Mouse (Mus musculus) heart, embryonic 10.5 days (tissue): ENCODE measurements around the gene Zfp629. TPM values are rescaled to one million over a fixed set of nuclear protein-coding genes. Genes with fewer than 3 reads are reported as not detected.
A peak's percentile ranks its signal among the peaks of the same experiment; 100 is the strongest.
"Not testable (repeated sequence)": the region's sequence is repeated elsewhere in the genome, so short reads cannot be mapped to it uniquely, and the experiment has no call there.

Experiments used
- DNase-seq: peaks from one replicate; pipeline ENCODE4 v3.0.0-alpha.2; 2017; ENCODE audit warnings: low spot score
- H3K27ac ChIP-seq: fragments of 300-500 bp; sonication (generic); 2 replicates; pipeline ENCODE4 v1.5.1; 2016; ENCODE audit warnings: mild to moderate bottlenecking
- H3K27me3 ChIP-seq: fragments of 300-500 bp; sonication (generic); 2 replicates; pipeline ENCODE4 v1.6.1; 2016; ENCODE audit warnings: mild to moderate bottlenecking; ENCODE audit not compliant: poor library complexity, insufficient read depth, severe bottlenecking
- H3K36me3 ChIP-seq: fragments of 300-500 bp; sonication (generic); 2 replicates; pipeline ENCODE4 v1.6.1; 2016; ENCODE audit warnings: mild to moderate bottlenecking, moderate library complexity
- H3K4me1 ChIP-seq: fragments of 300-500 bp; sonication (generic); 2 replicates; pipeline ENCODE4 v1.6.1; 2016; ENCODE audit warnings: mild to moderate bottlenecking
- H3K4me3 ChIP-seq: fragments of 300-500 bp; sonication (generic); 2 replicates; pipeline ENCODE4 v1.5.1; 2016; ENCODE audit warnings: mild to moderate bottlenecking, moderate library complexity
- H3K9me3 ChIP-seq: fragments of 300-500 bp; sonication (generic); 2 replicates; pipeline ENCODE4 v1.6.1; 2016; ENCODE audit warnings: mild to moderate bottlenecking, moderate library complexity
- WGBS: fragments of 180-500 bp; shearing (Covaris S2); methylation state at CpG from one replicate; pipeline ENCODE4 v1.1.7; 2016; 5-methylcytosine and 5-hydroxymethylcytosine counted together
- polyA plus RNA-seq: library from polyadenylated mRNA; unstranded; fragments of >200 nt; fragmentation: Nextera tagmentation; extraction: Ambion mirVana; gene quantifications from 2 replicates; pipeline ENCODE4 v1.2.1, GENCODE M21; 2016

Zfp629 gene
- polyA plus RNA-seq, result 13.0 and 13.8 TPM in 2 replicates

GRCm38 (mm10) chr7:127614891-127615843 lies at the start of gene Zfp629:
Zfp629 (minus strand) TSS chr7:127615797.
- H3K27ac ChIP-seq, result peak within 1 kb of the TSS; percentile 98
- H3K4me3 ChIP-seq, result peak within 1 kb of the TSS; percentile 99
- peaks cover 23% of the 10 kb centered on the region for H3K4me1 ChIP-seq
- peaks cover 34% of the 10 kb centered on the region for H3K36me3 ChIP-seq
- H3K27me3 ChIP-seq, result no peaks in the 10 kb centered on the region
- DNase-seq, result peak; percentile 93
- peaks cover 16% of the 10 kb centered on the region for H3K9me3 ChIP-seq
- under 1% methylated on average over 48 of the region's 50 CpGs for WGBS

GRCm38 (mm10) chr7:127662926-127663325 lies 47.3 kb upstream of the Zfp629 start:
- Histone ChIP-seq H3K4me1 (peaks cover 11% of the 10 kb centered on the region; the same call in 1 of the 2 replicates), H3K4me3 (no peak overlapping the region), H3K27me3 (no peaks in the 10 kb centered on the region), H3K36me3 (peaks cover 10% of the 10 kb centered on the region), H3K27ac (no peak overlapping the region), H3K9me3 (no peaks in the 10 kb centered on the region)
- no peak for DNase-seq
- 84% methylated on average over 6 of the region's 6 CpGs for WGBS

GRCm38 (mm10) chr7:127661833-127662232 lies 46.2 kb upstream of the Zfp629 start:
- 83% methylated on average over 6 of the region's 6 CpGs for WGBS
- Histone ChIP-seq H3K4me3 (no peak overlapping the region), H3K4me1 (0 out of 2 replicates have a peak, but pooled peaks cover 2% of the 10 kb centered on the region), H3K27ac (no peak overlapping the region), H3K9me3 (no peaks in the 10 kb centered on the region), H3K27me3 (no peaks in the 10 kb centered on the region), H3K36me3 (peaks cover 10% of the 10 kb centered on the region)
- no peak for DNase-seq

- no peak for DNase-seq
- H3K27ac ChIP-seq, result no peak overlapping the region
- H3K4me1 ChIP-seq, result no peaks in the 10 kb centered on the region
- H3K4me3 ChIP-seq, result no peak overlapping the region
- no peaks in the 10 kb centered on the region for H3K9me3 ChIP-seq
- peaks cover 2% of the 10 kb centered on the region; the same call in 1 of the 2 replicates for H3K36me3 ChIP-seq
- H3K27me3 ChIP-seq, result no peaks in the 10 kb centered on the region
- WGBS, result 81% methylated on average over 3 of the region's 3 CpGs
These were observed 45.3 kb upstream of the Zfp629 start for GRCm38 (mm10) chr7:127660882-127661281.

GRCm38 (mm10) chr7:127656946-127657345 lies 41.3 kb upstream of the Zfp629 start:
- Histone ChIP-seq H3K36me3 (no peaks in the 10 kb centered on the region), H3K27me3 (no peaks in the 10 kb centered on the region), H3K4me3 (no peak overlapping the region), H3K4me1 (peaks cover 4% of the 10 kb centered on the region), H3K27ac (no peak overlapping the region), H3K9me3 (no peaks in the 10 kb centered on the region)
- WGBS, result 31% methylated on average over 4 of the region's 4 CpGs
- no peak for DNase-seq

GRCm38 (mm10) chr7:127654318-127654717 lies 38.7 kb upstream of the Zfp629 start:
- H3K4me3 ChIP-seq, result no peak overlapping the region
- H3K27me3 ChIP-seq, result 0 out of 2 replicates have a peak, but pooled peaks cover 4% of the 10 kb centered on the region
- H3K9me3 ChIP-seq, result no peaks in the 10 kb centered on the region
- H3K4me1 ChIP-seq, result peaks cover 7% of the 10 kb centered on the region
- no peak for DNase-seq
- 81% methylated on average over 10 of the region's 10 CpGs for WGBS
- H3K36me3 ChIP-seq, result no peaks in the 10 kb centered on the region
- no peak overlapping the region for H3K27ac ChIP-seq

- WGBS, result 13% methylated on average over 18 of the region's 18 CpGs
- no peak for DNase-seq
- Histone ChIP-seq H3K4me3 (peak overlapping the region; percentile 48), H3K9me3 (no peaks in the 10 kb centered on the region), H3K27me3 (0 out of 2 replicates have a peak, but pooled peaks cover 4% of the 10 kb centered on the region), H3K4me1 (peaks cover 7% of the 10 kb centered on the region), H3K27ac (peak overlapping the region; percentile 59; the same call in 1 of the 2 replicates), H3K36me3 (no peaks in the 10 kb centered on the region)
These were observed 36.5 kb upstream of the Zfp629 start for GRCm38 (mm10) chr7:127652050-127652449.

GRCm38 (mm10) chr7:127651624-127652023 lies 36.0 kb upstream of the Zfp629 start:
- WGBS, result 74% methylated on average over 3 of the region's 3 CpGs
- peaks cover 7% of the 10 kb centered on the region for H3K4me1 ChIP-seq
- H3K27ac ChIP-seq, result 0 out of 2 replicates have a peak overlapping the region, but pooled peaks have one; percentile 59
- H3K36me3 ChIP-seq, result no peaks in the 10 kb centered on the region
- H3K9me3 ChIP-seq, result no peaks in the 10 kb centered on the region
- 0 out of 2 replicates have a peak, but pooled peaks cover 4% of the 10 kb centered on the region for H3K27me3 ChIP-seq
- no peak for DNase-seq
- peak overlapping the region; percentile 48 for H3K4me3 ChIP-seq

- H3K4me1 ChIP-seq, result peaks cover 7% of the 10 kb centered on the region
- H3K27me3 ChIP-seq, result 0 out of 2 replicates have a peak, but pooled peaks cover 4% of the 10 kb centered on the region
- H3K36me3 ChIP-seq, result no peaks in the 10 kb centered on the region
- no peak overlapping the region for H3K27ac ChIP-seq
- H3K9me3 ChIP-seq, result no peaks in the 10 kb centered on the region
- H3K4me3 ChIP-seq, result no peak overlapping the region
- 86% methylated on average over 6 of the region's 6 CpGs for WGBS
- DNase-seq, result no peak
These were observed 33.6 kb upstream of the Zfp629 start for GRCm38 (mm10) chr7:127649206-127649605.

- H3K4me1 ChIP-seq, result peaks cover 7% of the 10 kb centered on the region
- 0 out of 2 replicates have a peak, but pooled peaks cover 4% of the 10 kb centered on the region for H3K27me3 ChIP-seq
- H3K36me3 ChIP-seq, result no peaks in the 10 kb centered on the region
- no peak overlapping the region for H3K4me3 ChIP-seq
- DNase-seq, result no peak
- WGBS, result 78% methylated on average over 4 of the region's 4 CpGs
- H3K27ac ChIP-seq, result no peak overlapping the region
- no peaks in the 10 kb centered on the region for H3K9me3 ChIP-seq
These were observed 33.1 kb upstream of the Zfp629 start for GRCm38 (mm10) chr7:127648516-127649201.

GRCm38 (mm10) chr7:127647576-127647975 lies 32.0 kb upstream of the Zfp629 start:
- not testable (repeated sequence) for H3K27ac ChIP-seq, H3K4me3 ChIP-seq, H3K27me3 ChIP-seq, H3K4me1 ChIP-seq, DNase-seq, H3K36me3 ChIP-seq, H3K9me3 ChIP-seq
- 86% methylated on average over 7 of the region's 7 CpGs for WGBS

- DNase-seq, result no peak
- 81% methylated on average over 4 of the region's 4 CpGs for WGBS
- H3K36me3 ChIP-seq, result no peaks in the 10 kb centered on the region
- no peak overlapping the region for H3K4me3 ChIP-seq
- no peaks in the 10 kb centered on the region for H3K4me1 ChIP-seq
- H3K9me3 ChIP-seq, result no peaks in the 10 kb centered on the region
- no peak overlapping the region for H3K27ac ChIP-seq
- 0 out of 2 replicates have a peak, but pooled peaks cover 4% of the 10 kb centered on the region for H3K27me3 ChIP-seq
These were observed 30.8 kb upstream of the Zfp629 start for GRCm38 (mm10) chr7:127646363-127646762.
